28 mouse cellular contexts compared by ENCODE assay signal in genomic region chr3:55148091-55148490, GRCm38 (mm10). TPM values are rescaled to one million over a fixed set of nuclear protein-coding genes. Genes with fewer than 3 reads are reported as not detected.
A peak's percentile ranks its signal among the peaks of the same experiment; 100 is the strongest.
DNase-seq lines count a peak whose midpoint lies in the region; ATAC-seq and TF ChIP-seq lines count a peak whose summit lies in the region.
"Had no signal": no experiment of that assay in that cellular context is flagged by ENCODE, and none has a peak within 500 bp of the region (broad histone marks: within the 10 kb centered on the region; RNA-seq: fewer than 3 reads in every experiment).

No protein-coding gene starts in this region.

- no peaks in the 10 kb centered on the region for H3K4me1 ChIP-seq in hindbrain, embryonic 11.5 days (replicated peaks; ENCODE audit: control insufficient read depth, insufficient read depth, low read length)
- no peaks in the 10 kb centered on the region for H3K4me1 ChIP-seq in hindbrain, postnatal 0 days (ENCODE audit: insufficient read depth, low read length)
- H3K4me1 ChIP-seq: liver, embryonic 15.5 days had no signal

- H3K27me3 ChIP-seq in hindbrain, embryonic 11.5 days (ENCODE audit: control insufficient read depth, insufficient read depth, low read length): no peaks in the 10 kb centered on the region
- no peaks in the 10 kb centered on the region for H3K27me3 ChIP-seq in hindbrain, postnatal 0 days (ENCODE audit: insufficient read depth, low read length)
- H3K27me3 ChIP-seq: forebrain, embryonic 13.5 days; limb, embryonic 15.5 days; liver, embryonic 15.5 days; midbrain, embryonic 12.5 days had no signal

- TF ChIP-seq CTCF in hindbrain, postnatal 0 days (IDR thresholded peaks at IDR 0.05; ENCODE audit: low read depth): no peak
- no peak for TF ChIP-seq CTCF in gastrocnemius, adult 2 months (IDR thresholded peaks at IDR 0.05)

- no peak overlapping the region for H3K9ac ChIP-seq in hindbrain, embryonic 11.5 days (ENCODE audit: low read depth, low read length)
- no peak overlapping the region for H3K9ac ChIP-seq in hindbrain, postnatal 0 days (replicated peaks; ENCODE audit: low read length)
- H3K9ac ChIP-seq: forebrain, embryonic 13.5 days; limb, embryonic 15.5 days; liver, embryonic 15.5 days; midbrain, embryonic 12.5 days had no signal

- H3K36me3 ChIP-seq in hindbrain, embryonic 11.5 days (ENCODE audit: control insufficient read depth, insufficient read depth, low read length): no peaks in the 10 kb centered on the region
- H3K36me3 ChIP-seq in hindbrain, postnatal 0 days (ENCODE audit: insufficient read depth, low read length): no peaks in the 10 kb centered on the region
- H3K36me3 ChIP-seq: G1E; limb, embryonic 15.5 days; liver, embryonic 15.5 days; midbrain, embryonic 12.5 days had no signal

- ATAC-seq in hindbrain, embryonic 11.5 days (ENCODE audit: low FRiP score): no peak
- ATAC-seq in hindbrain, postnatal 0 days: no peak
- ATAC-seq: forebrain, embryonic 13.5 days had no signal

- no peak overlapping the region for H3K4me2 ChIP-seq in hindbrain, embryonic 11.5 days (replicated peaks; ENCODE audit: low read depth, low read length)
- H3K4me2 ChIP-seq in hindbrain, postnatal 0 days (ENCODE audit: low read depth, low read length): no peak overlapping the region
- H3K4me2 ChIP-seq: forebrain, embryonic 13.5 days; limb, embryonic 15.5 days; liver, embryonic 15.5 days; midbrain, embryonic 12.5 days had no signal

- WGBS in hindbrain, embryonic 11.5 days: 26% methylated on average over 3 of the region's 3 CpGs
- 27% methylated on average over 3 of the region's 3 CpGs for WGBS in hindbrain, postnatal 0 days

- no peak overlapping the region for H3K4me3 ChIP-seq in hindbrain, embryonic 11.5 days (ENCODE audit: low read depth, low read length)
- H3K4me3 ChIP-seq in hindbrain, postnatal 0 days (ENCODE audit: low read length): no peak overlapping the region
- H3K4me3 ChIP-seq in gastrocnemius, adult 2 months: no peak overlapping the region
- H3K4me3 ChIP-seq: forebrain, embryonic 13.5 days; heart, adult 2 months; limb, embryonic 15.5 days; liver, embryonic 15.5 days; midbrain, embryonic 12.5 days had no signal

- no peak overlapping the region for H3K27ac ChIP-seq in hindbrain, embryonic 11.5 days (ENCODE audit: low read depth, low read length)
- H3K27ac ChIP-seq in hindbrain, postnatal 0 days: no peak overlapping the region
- no peak overlapping the region for H3K27ac ChIP-seq in gastrocnemius, adult 2 months
- H3K27ac ChIP-seq: forebrain, embryonic 13.5 days; heart, adult 2 months; limb, embryonic 15.5 days; liver, embryonic 15.5 days; macrophage; midbrain, embryonic 12.5 days had no signal

- intact Hi-C loops in gastrocnemius, adult 2 months (cut with DNase I): no loop called here

- H3K9me3 ChIP-seq in hindbrain, embryonic 11.5 days (ENCODE audit: control insufficient read depth, low read length): no peaks in the 10 kb centered on the region
- H3K9me3 ChIP-seq in hindbrain, postnatal 0 days (ENCODE audit: low read length): no peaks in the 10 kb centered on the region
- H3K9me3 ChIP-seq: forebrain, embryonic 13.5 days; G1E; limb, embryonic 15.5 days; liver, embryonic 15.5 days; midbrain, embryonic 12.5 days had no signal

- DNase-seq in hindbrain, embryonic 11.5 days (ENCODE audit: low spot score): peak; percentile 23
- DNase-seq in hindbrain, postnatal 0 days (ENCODE audit: low spot score): no peak
- peak; percentile 32 for DNase-seq in 3T3-L1 (ENCODE audit: low read depth, low spot score)
- peak; percentile 58 for DNase-seq in embryo, embryonic 11 days
- DNase-seq in forelimb bud, embryonic 11.5 days (ENCODE audit: low read depth, low spot score): peak; percentile 27
- no peak for DNase-seq in gastrocnemius, adult 2 months
- DNase-seq in cerebellum, postnatal 4 days (ENCODE audit: low spot score in 2 of 2): no peak
- no peak for DNase-seq in ovary, postnatal 36 days (ENCODE audit: low spot score)
- DNase-seq: adrenal gland, postnatal 25 days; cerebellum, adult 11-12 months; cerebellum, postnatal 25 days; gastrocnemius, postnatal 25 days; heart, adult 2 months; heart, postnatal 4 days; kidney, postnatal 25 days; thymus, postnatal 14 days had no signal

RNA-seq across cellular contexts. Expression of gene Ccdc169, which starts 11.0 kb away (rescaled TPM):
- 0.20 TPM in 1 of 2 replicates, not detected in the other for polyA plus RNA-seq in hindbrain, embryonic 11.5 days (2014; fragmentation: Nextera tagmentation; extraction: Ambion mirVana)
- total RNA-seq in hindbrain, postnatal 0 days (2014; rRNA removed): 0.54 TPM in 1 of 2 replicates, not detected in the other
- 0.06 TPM in 1 of 2 replicates, not detected in the other for polyA plus RNA-seq in hindbrain, postnatal 0 days (2015; fragmentation: Nextera tagmentation; extraction: Ambion mirVana)
- under 1 TPM; 0.10 to 0.11 TPM for total RNA-seq in gastrocnemius, adult 2 months (2021)
- total RNA-seq: adrenal gland, postnatal 25 days; gastrocnemius, postnatal 25 days; heart, adult 2 months had no signal
- polyA plus RNA-seq: G1E; heart, adult 2 months; heart, embryonic 14.5 days; inflammation-experienced regulatory T-cells, adult 6 months; liver, embryonic 15.5 days; midbrain, embryonic 12.5 days; small intestine, adult 2 months had no signal

RNA-seq across cellular contexts. Expression of gene Sohlh2, which starts 33.7 kb away (rescaled TPM):
- polyA plus RNA-seq in hindbrain, embryonic 11.5 days (2014; fragmentation: Nextera tagmentation; extraction: Ambion mirVana): not detected in 2 replicates
- not detected in 2 replicates for total RNA-seq in hindbrain, postnatal 0 days (2014; rRNA removed)
- 0.08 TPM in 2 replicates for polyA plus RNA-seq in hindbrain, postnatal 0 days (2015; fragmentation: Nextera tagmentation; extraction: Ambion mirVana)
- total RNA-seq in gastrocnemius, adult 2 months (2021): not detected
- total RNA-seq: adrenal gland, postnatal 25 days; G1E; gastrocnemius, postnatal 25 days; heart, adult 2 months; layer of hippocampus, adult 8-10 months; left cerebral cortex, adult 8-10 months had no signal
- polyA plus RNA-seq: forebrain, embryonic 13.5 days; G1E; heart, adult 2 months; heart, embryonic 14.5 days; inflammation-experienced regulatory T-cells, adult 6 months; liver, embryonic 15.5 days; lung, embryonic 16.5 days; macrophage; midbrain, embryonic 12.5 days; small intestine, adult 2 months had no signal

RNA-seq across cellular contexts. Expression of gene Spg20, which starts 36.2 kb away (rescaled TPM):
- 49.6 and 49.7 TPM in 2 replicates for polyA plus RNA-seq in hindbrain, embryonic 11.5 days (2014; fragmentation: Nextera tagmentation; extraction: Ambion mirVana)
- total RNA-seq in hindbrain, postnatal 0 days (2014; rRNA removed): 14.8 and 18.4 TPM in 2 replicates
- polyA plus RNA-seq in hindbrain, postnatal 0 days (2015; fragmentation: Nextera tagmentation; extraction: Ambion mirVana): 10.0 and 10.9 TPM in 2 replicates
- 10 to 100 TPM; 34.0 to 41.1 TPM for total RNA-seq in gastrocnemius, adult 2 months (2021)

Comparison
In these comparisons a context has a peak if more than half of its experiments do, and no peak if none do; other contexts are left out.
1. DNase-seq: peak in hindbrain, embryonic 11.5 days (single experiment), 3T3-L1 (single experiment), embryo, embryonic 11 days (single experiment) and forelimb bud, embryonic 11.5 days (single experiment); none in hindbrain, postnatal 0 days (single experiment), gastrocnemius, adult 2 months (single experiment), cerebellum, postnatal 4 days (0 of 2) and ovary, postnatal 36 days (single experiment).